Mouse (Mus musculus) intestine, embryonic 15.5 days (tissue): ENCODE results near the gene Asic2. TPM values are rescaled to one million over a fixed set of nuclear protein-coding genes. Genes with fewer than 3 reads are reported as not detected.

Experiments used
- ATAC-seq: fragments of 200-750 bp; cut with Nextera tagmentation; 2 replicates; pipeline ENCODE4 v1.8.0; 2017; ENCODE audit warnings: moderate TSS enrichment, moderate library complexity
- H3K27ac ChIP-seq: fragments of 300-500 bp; sonication (generic); 2 replicates; pipeline ENCODE4 v1.5.1; 2015; ENCODE audit warnings: mild to moderate bottlenecking, inconsistent platforms
- H3K27me3 ChIP-seq: fragments of 300-500 bp; sonication (generic); replicated peaks from 2 replicates; pipeline ENCODE4 v1.6.1; 2015; ENCODE audit warnings: inconsistent platforms
- H3K36me3 ChIP-seq: fragments of 300-500 bp; sonication (generic); 2 replicates; pipeline ENCODE4 v1.6.1; 2015; ENCODE audit warnings: inconsistent platforms
- H3K4me1 ChIP-seq: fragments of 300-500 bp; sonication (generic); replicated peaks from 2 replicates; pipeline ENCODE4 v1.6.1; 2015; ENCODE audit warnings: inconsistent platforms
- H3K4me2 ChIP-seq: fragments of 300-500 bp; sonication (generic); replicated peaks from 2 replicates; pipeline ENCODE4 v1.6.1; 2015; ENCODE audit warnings: mild to moderate bottlenecking, inconsistent platforms
- H3K4me3 ChIP-seq: fragments of 300-500 bp; sonication (generic); replicated peaks from 2 replicates; pipeline ENCODE4 v1.5.1; 2015; ENCODE audit warnings: inconsistent platforms
- H3K9ac ChIP-seq: fragments of 300-500 bp; sonication (generic); 2 replicates; pipeline ENCODE4 v1.6.1; 2015; ENCODE audit warnings: inconsistent platforms
- H3K9me3 ChIP-seq: fragments of 300-500 bp; sonication (generic); 2 replicates; pipeline ENCODE4 v1.6.1; 2016; ENCODE audit warnings: inconsistent platforms
- WGBS: fragments of 180-500 bp; shearing (Covaris S2); methylation state at CpG from one replicate; pipeline ENCODE4 v1.1.7; 2015; 5-methylcytosine and 5-hydroxymethylcytosine counted together
- polyA plus RNA-seq: library from polyadenylated mRNA; unstranded; fragments of >200 nt; fragmentation: Nextera tagmentation; extraction: Ambion mirVana; gene quantifications from 2 replicates; pipeline ENCODE4 v1.2.1, GENCODE M21; 2015

Gene Asic2
- polyA plus RNA-seq, 1 experiment from 2014 or later: 0.19 TPM

- Histone ChIP-seq H3K27ac (no peak overlapping the region), H3K9me3 (no peaks in the 10 kb centered on the region), H3K4me3 (no peak overlapping the region), H3K9ac (no peak overlapping the region), H3K27me3 (no peaks in the 10 kb centered on the region), H3K4me2 (no peak overlapping the region), H3K4me1 (no peaks in the 10 kb centered on the region), H3K36me3 (no peaks in the 10 kb centered on the region)
- ATAC-seq: no peak
- 40% methylated on average over 9 of the region's 9 CpGs for WGBS
These were observed 96.6 kb downstream of the Asic2 start for GRCm38 (mm10) chr11:81871506-81872213.

GRCm38 (mm10) chr11:81865661-81866382 lies 102.4 kb downstream of the Asic2 start:
- ATAC-seq: no peak
- Histone ChIP-seq H3K9ac (no peak overlapping the region), H3K36me3 (no peaks in the 10 kb centered on the region), H3K27ac (no peak overlapping the region), H3K4me1 (no peaks in the 10 kb centered on the region), H3K4me3 (no peak overlapping the region), H3K4me2 (no peak overlapping the region), H3K9me3 (no peaks in the 10 kb centered on the region), H3K27me3 (no peaks in the 10 kb centered on the region)
- WGBS: 57% methylated on average over 10 of the region's 10 CpGs

GRCm38 (mm10) chr11:81860250-81860972 lies 107.8 kb downstream of the Asic2 start, which contains the start of gene 5530401A14Rik:
TSS of gene 5530401A14Rik (plus strand) at chr11:81860673.
- ATAC-seq: no peak
- Histone ChIP-seq H3K4me1 (0 out of 2 replicates have a peak, but pooled peaks cover 6% of the 10 kb centered on the region), H3K36me3 (no peaks in the 10 kb centered on the region), H3K9ac (no peak within 1 kb of the TSS), H3K27ac (no peak within 1 kb of the TSS), H3K4me2 (no peak within 1 kb of the TSS), H3K9me3 (no peaks in the 10 kb centered on the region), H3K27me3 (no peaks in the 10 kb centered on the region), H3K4me3 (no peak within 1 kb of the TSS)
- WGBS: 37% methylated on average over 4 of the region's 4 CpGs

- H3K4me3 ChIP-seq: no peak overlapping the region
- no peaks in the 10 kb centered on the region for H3K36me3 ChIP-seq
- H3K27ac ChIP-seq: no peak overlapping the region
- WGBS: 29% methylated on average over 1 of the region's 1 CpGs
- no peak overlapping the region for H3K4me2 ChIP-seq
- H3K27me3 ChIP-seq: no peaks in the 10 kb centered on the region
- H3K4me1 ChIP-seq: no peaks in the 10 kb centered on the region
- H3K9ac ChIP-seq: no peak overlapping the region
- ATAC-seq: no peak
- H3K9me3 ChIP-seq: no peaks in the 10 kb centered on the region
These were observed 120.3 kb downstream of the Asic2 start for GRCm38 (mm10) chr11:81847773-81848490.

GRCm38 (mm10) chr11:81845686-81846036 lies 122.6 kb downstream of the Asic2 start:
- H3K4me2 ChIP-seq: no peak overlapping the region
- H3K27me3 ChIP-seq: no peaks in the 10 kb centered on the region
- H3K27ac ChIP-seq: no peak overlapping the region
- no peak overlapping the region for H3K9ac ChIP-seq
- H3K4me3 ChIP-seq: no peak overlapping the region
- H3K4me1 ChIP-seq: no peaks in the 10 kb centered on the region
- H3K9me3 ChIP-seq: no peaks in the 10 kb centered on the region
- H3K36me3 ChIP-seq: no peaks in the 10 kb centered on the region
- no peak for ATAC-seq
- WGBS: 82% methylated on average over 3 of the region's 3 CpGs

GRCm38 (mm10) chr11:81845010-81845685 lies 123.1 kb downstream of the Asic2 start:
- Histone ChIP-seq H3K4me3 (no peak overlapping the region), H3K9me3 (no peaks in the 10 kb centered on the region), H3K4me2 (no peak overlapping the region), H3K27me3 (no peaks in the 10 kb centered on the region), H3K36me3 (no peaks in the 10 kb centered on the region), H3K9ac (no peak overlapping the region), H3K27ac (no peak overlapping the region), H3K4me1 (no peaks in the 10 kb centered on the region)
- no peak for ATAC-seq
- 65% methylated on average over 5 of the region's 5 CpGs for WGBS

GRCm38 (mm10) chr11:81841001-81841400 lies 127.3 kb downstream of the Asic2 start:
- H3K9ac ChIP-seq: no peak overlapping the region
- no peak for ATAC-seq
- no peaks in the 10 kb centered on the region for H3K9me3 ChIP-seq
- H3K4me3 ChIP-seq: no peak overlapping the region
- no peak overlapping the region for H3K27ac ChIP-seq
- H3K4me2 ChIP-seq: no peak overlapping the region
- no peaks in the 10 kb centered on the region for H3K36me3 ChIP-seq
- no peaks in the 10 kb centered on the region for H3K4me1 ChIP-seq
- no peaks in the 10 kb centered on the region for H3K27me3 ChIP-seq
- 41% methylated on average over 2 of the region's 2 CpGs for WGBS

GRCm38 (mm10) chr11:81838426-81838825 lies 129.8 kb downstream of the Asic2 start:
- WGBS: 72% methylated on average over 4 of the region's 4 CpGs
- Histone ChIP-seq H3K4me3 (no peak overlapping the region), H3K9me3 (no peaks in the 10 kb centered on the region), H3K9ac (no peak overlapping the region), H3K27ac (no peak overlapping the region), H3K4me2 (no peak overlapping the region), H3K27me3 (no peaks in the 10 kb centered on the region), H3K36me3 (no peaks in the 10 kb centered on the region), H3K4me1 (no peaks in the 10 kb centered on the region)
- ATAC-seq: no peak

- H3K9ac ChIP-seq: no peak overlapping the region
- 61% methylated on average over 1 of the region's 1 CpGs for WGBS
- H3K9me3 ChIP-seq: no peaks in the 10 kb centered on the region
- H3K27ac ChIP-seq: no peak overlapping the region
- ATAC-seq: no peak
- H3K4me1 ChIP-seq: no peaks in the 10 kb centered on the region
- no peaks in the 10 kb centered on the region for H3K36me3 ChIP-seq
- no peaks in the 10 kb centered on the region for H3K27me3 ChIP-seq
- no peak overlapping the region for H3K4me3 ChIP-seq
- no peak overlapping the region for H3K4me2 ChIP-seq
These were observed 135.9 kb downstream of the Asic2 start for GRCm38 (mm10) chr11:81832381-81832780.

- H3K27ac ChIP-seq: no peak overlapping the region
- H3K4me1 ChIP-seq: no peaks in the 10 kb centered on the region
- H3K27me3 ChIP-seq: no peaks in the 10 kb centered on the region
- no peaks in the 10 kb centered on the region for H3K9me3 ChIP-seq
- H3K36me3 ChIP-seq: no peaks in the 10 kb centered on the region
- H3K9ac ChIP-seq: no peak overlapping the region
- no peak overlapping the region for H3K4me3 ChIP-seq
- H3K4me2 ChIP-seq: no peak overlapping the region
- no peak for ATAC-seq
- 50% methylated on average over 5 of the region's 5 CpGs for WGBS
These were observed 151.7 kb downstream of the Asic2 start for GRCm38 (mm10) chr11:81816531-81816930.

GRCm38 (mm10) chr11:81814816-81815215 lies 153.4 kb downstream of the Asic2 start:
- H3K36me3 ChIP-seq: no peaks in the 10 kb centered on the region
- H3K27me3 ChIP-seq: no peaks in the 10 kb centered on the region
- no peak overlapping the region for H3K9ac ChIP-seq
- 63% methylated on average over 1 of the region's 1 CpGs for WGBS
- H3K4me2 ChIP-seq: no peak overlapping the region
- H3K4me1 ChIP-seq: no peaks in the 10 kb centered on the region
- H3K9me3 ChIP-seq: no peaks in the 10 kb centered on the region
- no peak for ATAC-seq
- no peak overlapping the region for H3K4me3 ChIP-seq
- H3K27ac ChIP-seq: no peak overlapping the region
